Mouse (Mus musculus) Patski (cell line): Measurements from ENCODE around the gene Olfr631. TPM values are rescaled to one million over a fixed set of nuclear protein-coding genes. Genes with fewer than 3 reads are reported as not detected.
"Not testable (repeated sequence)": the region's sequence is repeated elsewhere in the genome, so short reads cannot be mapped to it uniquely, and the experiment has no call there.

Experiments
- ATAC-seq: fragments of 100-300 bp; one replicate; pipeline ENCODE4 v1.8.0; 2021
- CTCF ChIA-PET: fragments of 350-600 bp; sonication (Branson Sonifier 250); formaldehyde crosslinking; loops from one replicate; lab custom pipeline; 2022; ENCODE audit warnings: inconsistent platforms; lab: Charles Lee
- POLR2A ChIA-PET: fragments of 350-600 bp; sonication (Branson Sonifier 250); formaldehyde crosslinking; loops from one replicate; lab custom pipeline; 2022; ENCODE audit warnings: antibody characterized with exemption, inconsistent platforms; lab: Charles Lee
- DNase-seq: peaks from one replicate; pipeline ENCODE4 v3.0.0-alpha.2; 2011; ENCODE audit warnings: low read depth, low spot score
- H3K27me3 ChIP-seq: fragments of 371-371 bp; one replicate; pipeline ENCODE4 v1.5.1; 2021
- CTCF ChIP-seq: fragments of 100-300 bp; IDR thresholded peaks from one replicate; pipeline ENCODE4 v1.5.1; 2021
- in situ Hi-C: fragments of 300-500 bp; cut with MboI; formaldehyde crosslinking; loops from 3 replicates; pipeline ENCODE4 v1.11.1; 2018; ENCODE audit warnings: low pct_unique_long_range_greater_than_20kb, mixed read lengths
- polyA plus RNA-seq: library from polyadenylated mRNA; unstranded; gene quantifications from one replicate; pipeline ENCODE4 v1.2.3, GENCODE M21; 2021

The Olfr631 gene
- polyA plus RNA-seq: not detected

DNA sequence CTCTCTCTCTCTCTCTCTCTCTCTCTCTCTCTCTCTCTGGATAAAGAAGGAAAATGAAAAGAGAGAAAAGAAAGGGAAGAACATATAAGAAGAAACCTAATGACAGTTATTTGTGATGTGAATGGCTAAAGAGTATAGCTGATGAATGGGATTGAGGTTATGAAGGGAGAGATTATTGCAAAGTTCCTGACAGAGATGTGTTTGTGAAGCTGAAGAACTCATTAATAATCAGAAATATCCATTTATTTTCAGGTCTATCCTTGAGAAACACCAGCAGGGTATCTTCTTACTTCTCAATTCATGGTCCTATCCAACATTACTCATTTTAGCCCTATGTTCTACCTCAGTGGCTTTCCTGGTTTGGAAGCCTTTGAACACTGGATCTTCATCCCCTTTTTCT is at the start of gene Olfr631:
Gene Olfr631, plus strand, starts transcription at position 301 of the 400 bp plus-strand sequence.
- ATAC-seq (no peak), DNase-seq (no peak)
- ChIA-PET POLR2A (no interaction called here), CTCF (no interaction called here)
- no peak for TF ChIP-seq CTCF
- H3K27me3 ChIP-seq: no peaks in the 10 kb centered on the region
- in situ Hi-C loops: no loop called here

DNA sequence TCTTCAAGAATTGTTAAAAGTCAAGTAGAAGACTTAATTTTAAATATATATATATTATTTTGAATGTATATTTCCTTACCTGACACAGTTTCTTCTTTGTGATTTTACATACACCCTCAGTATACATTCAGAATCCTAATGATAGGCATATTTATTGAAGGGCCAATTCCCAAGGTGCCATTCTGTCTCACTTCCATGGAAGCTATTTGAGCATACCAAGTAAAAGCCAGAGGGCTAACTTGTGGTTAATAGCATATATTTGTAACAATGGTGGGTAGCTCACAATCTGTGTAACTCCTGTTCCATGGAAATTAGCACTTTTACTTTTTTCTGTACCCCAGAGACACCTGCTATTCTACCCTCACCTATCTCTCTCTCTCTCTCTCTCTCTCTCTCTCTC is 42.5 kb upstream of the Olfr631 start, which contains the start of gene Olfr66:
Gene Olfr66, minus strand, starts transcription at position 101 of the 400 bp plus-strand sequence.
- ChIA-PET POLR2A (no interaction called here), CTCF (no interaction called here)
- TF ChIP-seq CTCF: no peak
- in situ Hi-C loops: no loop called here
- no peak for ATAC-seq
- no peak for DNase-seq
- no peaks in the 10 kb centered on the region for H3K27me3 ChIP-seq

GRCm38 (mm10) chr7:103894385-103894784 is 34.2 kb upstream of the Olfr631 start, which contains the start of gene Olfr64:
TSS of gene Olfr64 (minus strand) at chr7:103894485.
- DNase-seq (no peak), ATAC-seq (no peak)
- no peak for TF ChIP-seq CTCF
- ChIA-PET POLR2A (no interaction called here), CTCF (interaction anchor here (1.0 to 1.1 kb wide), 2 partner anchors 10 to 29 kb away, joined by 3 read pairs; no protein-coding TSS in a partner anchor)
- in situ Hi-C loops: no loop called here
- H3K27me3 ChIP-seq: no peaks in the 10 kb centered on the region

- ATAC-seq: no peak
- ChIA-PET CTCF (no interaction called here), POLR2A (no interaction called here)
- no peak for DNase-seq
- in situ Hi-C loops: no loop called here
- TF ChIP-seq CTCF: no peak
- no peaks in the 10 kb centered on the region for H3K27me3 ChIP-seq
Measured at GRCm38 (mm10) chr7:103903187-103903586, 25.4 kb upstream of the Olfr631 start, which contains the start of gene Olfr65. TSS of gene Olfr65 (plus strand) at chr7:103903487.

- DNase-seq: no peak
- in situ Hi-C loops: no loop called here
- ChIA-PET CTCF (no interaction called here), POLR2A (no interaction called here)
- no peaks in the 10 kb centered on the region for H3K27me3 ChIP-seq
- ATAC-seq: no peak
- TF ChIP-seq CTCF: no peak
Measured at GRCm38 (mm10) chr7:103910047-103910446, 18.6 kb upstream of the Olfr631 start.

GRCm38 (mm10) chr7:103912969-103913511 is 15.6 kb upstream of the Olfr631 start:
- H3K27me3 ChIP-seq: no peaks in the 10 kb centered on the region
- POLR2A ChIA-PET: no interaction called here
- TF ChIP-seq CTCF: no peak
- ATAC-seq (no peak), DNase-seq (no peak)
- in situ Hi-C loops: no loop called here
- CTCF ChIA-PET: interaction anchor here (1.0 to 1.1 kb wide), 2 partner anchors 19 to 30 kb away, joined by 3 read pairs; no protein-coding TSS in a partner anchor

GRCm38 (mm10) chr7:103915338-103915737 is 13.3 kb upstream of the Olfr631 start:
- in situ Hi-C loops: no loop called here
- H3K27me3 ChIP-seq: no peaks in the 10 kb centered on the region
- no peak for TF ChIP-seq CTCF
- ChIA-PET CTCF (interaction anchor here (0.9 kb wide), 1 partner anchor 13 kb away, joined by 4 read pairs; no protein-coding TSS in a partner anchor), POLR2A (no interaction called here)
- ATAC-seq: no peak
- DNase-seq: no peak

DNA sequence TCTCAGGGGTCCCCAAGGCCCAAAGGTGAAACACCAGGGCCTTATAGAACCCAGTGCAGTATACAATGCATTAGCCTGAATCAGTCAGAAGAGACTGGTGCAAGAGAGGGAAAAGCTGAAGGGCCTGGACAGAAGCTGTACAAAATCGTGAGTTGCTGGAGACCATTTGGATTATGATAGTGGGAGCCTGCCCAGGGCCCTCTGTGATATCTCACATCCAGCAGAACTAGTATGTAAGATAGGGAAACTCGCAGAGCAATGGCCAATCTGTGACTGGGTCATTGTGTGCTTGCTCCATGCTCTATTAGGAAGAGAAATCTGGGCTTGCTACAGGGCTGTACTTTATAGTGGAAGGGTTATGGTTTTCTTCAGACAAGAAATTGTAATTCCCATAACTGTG is 5.6 kb downstream of the Olfr631 start, which contains the start of gene Olfr632:
Gene Olfr632, plus strand, starts transcription at position 84 of the 400 bp plus-strand sequence.
- H3K27me3 ChIP-seq: no peaks in the 10 kb centered on the region
- ATAC-seq (no peak), DNase-seq (no peak)
- POLR2A ChIA-PET: no interaction called here
- no peak for TF ChIP-seq CTCF
- in situ Hi-C loops: no loop called here
- CTCF ChIA-PET: no interaction called here

GRCm38 (mm10) chr7:103942730-103943129 is 14.1 kb downstream of the Olfr631 start:
- ChIA-PET POLR2A (no interaction called here), CTCF (interaction anchor here (0.7 to 1.3 kb wide), 5 partner anchors 9 to 46 kb away, joined by 3 read pairs; no protein-coding TSS in a partner anchor)
- TF ChIP-seq CTCF: peak; percentile 68
- in situ Hi-C loops: no loop called here
- DNase-seq (no peak), ATAC-seq (no peak)
- H3K27me3 ChIP-seq: no peaks in the 10 kb centered on the region

- H3K27me3 ChIP-seq: no peaks in the 10 kb centered on the region
- in situ Hi-C loops: no loop called here
- no peak for TF ChIP-seq CTCF
- CTCF ChIA-PET: no interaction called here
- DNase-seq (no peak), ATAC-seq (no peak)
- POLR2A ChIA-PET: no interaction called here
Measured at GRCm38 (mm10) chr7:103944137-103944536, 15.5 kb downstream of the Olfr631 start, which contains the start of gene Olfr633. TSS of gene Olfr633 (plus strand) at chr7:103944437.

- peak; percentile 79 for ATAC-seq
- CTCF ChIA-PET, in situ Hi-C loops, POLR2A ChIA-PET, H3K27me3 ChIP-seq: not testable (repeated sequence)
- peak; percentile 64 for DNase-seq
Measured at GRCm38 (mm10) chr7:103966873-103967272, 38.2 kb downstream of the Olfr631 start.
